Mouse (Mus musculus) midbrain, embryonic 16.5 days (tissue): Measurements from ENCODE around the gene Slc30a10. TPM values are rescaled to one million over a fixed set of nuclear protein-coding genes. Genes with fewer than 3 reads are reported as not detected.

Source experiments
- ATAC-seq: fragments of 200-750 bp; cut with Nextera tagmentation; 2 replicates; pipeline ENCODE4 v1.8.0; 2017; ENCODE audit warnings: moderate TSS enrichment
- H3K27ac ChIP-seq: fragments of 300-500 bp; sonication (generic); 2 replicates; pipeline ENCODE4 v1.5.1; 2014; ENCODE audit warnings: mild to moderate bottlenecking, low read length, mixed read lengths
- H3K27me3 ChIP-seq: fragments of 300-500 bp; sonication (generic); 2 replicates; pipeline ENCODE4 v1.6.1; 2014; ENCODE audit warnings: low read depth, low read length, mixed read lengths; ENCODE audit not compliant: control insufficient read depth, insufficient read depth
- H3K36me3 ChIP-seq: fragments of 300-500 bp; sonication (generic); 2 replicates; pipeline ENCODE4 v1.6.1; 2014; ENCODE audit warnings: mild to moderate bottlenecking, low read length, moderate library complexity, mixed read lengths; ENCODE audit not compliant: control insufficient read depth, insufficient read depth
- H3K4me1 ChIP-seq: fragments of 300-500 bp; sonication (generic); 2 replicates; pipeline ENCODE4 v1.6.1; 2014; ENCODE audit warnings: mild to moderate bottlenecking, low read length, mixed read lengths; ENCODE audit not compliant: control insufficient read depth, insufficient read depth
- H3K4me2 ChIP-seq: fragments of 300-500 bp; sonication (generic); 2 replicates; pipeline ENCODE4 v1.6.1; 2014; ENCODE audit warnings: mild to moderate bottlenecking, low read length, mixed read lengths
- H3K4me3 ChIP-seq: fragments of 300-500 bp; sonication (generic); 2 replicates; pipeline ENCODE4 v1.5.1; 2014; ENCODE audit warnings: low read depth, mild to moderate bottlenecking, low read length, moderate library complexity, mixed read lengths
- H3K9ac ChIP-seq: fragments of 300-500 bp; sonication (generic); 2 replicates; pipeline ENCODE4 v1.6.1; 2014; ENCODE audit warnings: low read depth, low read length, mixed read lengths
- H3K9me3 ChIP-seq: fragments of 300-500 bp; sonication (generic); replicated peaks from 2 replicates; pipeline ENCODE4 v1.6.1; 2014; ENCODE audit warnings: mild to moderate bottlenecking, low read length, mixed read lengths; ENCODE audit not compliant: control insufficient read depth, poor library complexity, severe bottlenecking
- WGBS: fragments of 180-500 bp; shearing (Covaris S2); extraction: QIAGEN DNeasy Blood & Tissue Kit; methylation state at CpG from one replicate; pipeline ENCODE4 v1.1.7; 2014; 5-methylcytosine and 5-hydroxymethylcytosine counted together
- polyA plus RNA-seq: library from polyadenylated mRNA; unstranded; fragments of >200 nt; fragmentation: Nextera tagmentation; extraction: Ambion mirVana; gene quantifications from 2 replicates; pipeline ENCODE4 v1.2.1, GENCODE M21; 2015

Gene Slc30a10
- polyA plus RNA-seq: 6.5 and 7.9 TPM in 2 replicates

GRCm38 (mm10) chr1:185454575-185454954 lies at the start of gene Slc30a10:
Gene Slc30a10, plus strand, starts transcription at chr1:185454848.
- Histone ChIP-seq H3K36me3 (no peaks in the 10 kb centered on the region), H3K27ac (peak within 1 kb of the TSS; percentile 75), H3K4me3 (peak within 1 kb of the TSS; percentile 68), H3K4me2 (peak within 1 kb of the TSS; percentile 83), H3K27me3 (no peaks in the 10 kb centered on the region), H3K9me3 (no peaks in the 10 kb centered on the region), H3K4me1 (peaks cover 11% of the 10 kb centered on the region), H3K9ac (peak within 1 kb of the TSS; percentile 83)
- ATAC-seq: peak; percentile 85
- WGBS: 1% methylated on average over 18 of the region's 18 CpGs

GRCm38 (mm10) chr1:185405921-185406320 lies 48.7 kb upstream of the Slc30a10 start:
- Histone ChIP-seq H3K4me3 (no peak overlapping the region), H3K9me3 (no peaks in the 10 kb centered on the region), H3K27me3 (no peaks in the 10 kb centered on the region), H3K4me1 (no peaks in the 10 kb centered on the region), H3K9ac (no peak overlapping the region), H3K27ac (no peak overlapping the region), H3K4me2 (no peak overlapping the region), H3K36me3 (peaks cover 44% of the 10 kb centered on the region)
- WGBS: 93% methylated on average over 10 of the region's 10 CpGs
- ATAC-seq: no peak

- no peak overlapping the region for H3K27ac ChIP-seq
- no peak for ATAC-seq
- no peak overlapping the region for H3K4me3 ChIP-seq
- 82% methylated on average over 3 of the region's 3 CpGs for WGBS
- no peaks in the 10 kb centered on the region for H3K4me1 ChIP-seq
- H3K36me3 ChIP-seq: peaks cover 47% of the 10 kb centered on the region
- H3K9ac ChIP-seq: no peak overlapping the region
- H3K4me2 ChIP-seq: no peak overlapping the region
- H3K9me3 ChIP-seq: no peaks in the 10 kb centered on the region
- no peaks in the 10 kb centered on the region for H3K27me3 ChIP-seq
Measured at GRCm38 (mm10) chr1:185409831-185410230, 44.8 kb upstream of the Slc30a10 start.

- no peak overlapping the region for H3K4me2 ChIP-seq
- H3K27ac ChIP-seq: no peak overlapping the region
- H3K4me3 ChIP-seq: no peak overlapping the region
- WGBS: 90% methylated on average over 9 of the region's 9 CpGs
- no peak overlapping the region for H3K9ac ChIP-seq
- H3K4me1 ChIP-seq: no peaks in the 10 kb centered on the region
- H3K36me3 ChIP-seq: peaks cover 31% of the 10 kb centered on the region
- no peaks in the 10 kb centered on the region for H3K27me3 ChIP-seq
- ATAC-seq: no peak
- no peaks in the 10 kb centered on the region for H3K9me3 ChIP-seq
Measured at GRCm38 (mm10) chr1:185418011-185418410, 36.6 kb upstream of the Slc30a10 start.

GRCm38 (mm10) chr1:185419805-185420204 lies 34.8 kb upstream of the Slc30a10 start:
- no peak overlapping the region for H3K27ac ChIP-seq
- no peak overlapping the region for H3K4me2 ChIP-seq
- no peaks in the 10 kb centered on the region for H3K27me3 ChIP-seq
- no peak overlapping the region for H3K9ac ChIP-seq
- no peaks in the 10 kb centered on the region for H3K4me1 ChIP-seq
- no peak overlapping the region for H3K4me3 ChIP-seq
- H3K36me3 ChIP-seq: peaks cover 28% of the 10 kb centered on the region
- WGBS: 93% methylated on average over 5 of the region's 5 CpGs
- ATAC-seq: no peak
- H3K9me3 ChIP-seq: no peaks in the 10 kb centered on the region

- H3K4me1 ChIP-seq: no peaks in the 10 kb centered on the region
- H3K4me3 ChIP-seq: no peak overlapping the region
- no peak overlapping the region for H3K27ac ChIP-seq
- WGBS: 95% methylated on average over 6 of the region's 6 CpGs
- H3K27me3 ChIP-seq: no peaks in the 10 kb centered on the region
- H3K36me3 ChIP-seq: peaks cover 31% of the 10 kb centered on the region
- H3K9me3 ChIP-seq: no peaks in the 10 kb centered on the region
- no peak for ATAC-seq
- H3K4me2 ChIP-seq: no peak overlapping the region
- no peak overlapping the region for H3K9ac ChIP-seq
Measured at GRCm38 (mm10) chr1:185420776-185421175, 33.9 kb upstream of the Slc30a10 start.

GRCm38 (mm10) chr1:185426583-185426982 lies 28.1 kb upstream of the Slc30a10 start:
- H3K9me3 ChIP-seq: no peaks in the 10 kb centered on the region
- no peaks in the 10 kb centered on the region for H3K27me3 ChIP-seq
- no peak overlapping the region for H3K4me3 ChIP-seq
- ATAC-seq: no peak
- H3K4me2 ChIP-seq: no peak overlapping the region
- no peaks in the 10 kb centered on the region for H3K4me1 ChIP-seq
- no peak overlapping the region for H3K9ac ChIP-seq
- H3K36me3 ChIP-seq: peaks cover 29% of the 10 kb centered on the region
- H3K27ac ChIP-seq: no peak overlapping the region
- 96% methylated on average over 5 of the region's 5 CpGs for WGBS

GRCm38 (mm10) chr1:185430488-185430887 lies 24.2 kb upstream of the Slc30a10 start:
- no peak for ATAC-seq
- WGBS: 65% methylated on average over 5 of the region's 5 CpGs

GRCm38 (mm10) chr1:185431245-185431997 lies 23.2 kb upstream of the Slc30a10 start:
- Histone ChIP-seq H3K27me3 (no peaks in the 10 kb centered on the region), H3K27ac (no peak overlapping the region), H3K36me3 (peaks cover 19% of the 10 kb centered on the region), H3K9me3 (no peaks in the 10 kb centered on the region), H3K4me2 (no peak overlapping the region), H3K4me3 (no peak overlapping the region), H3K9ac (no peak overlapping the region), H3K4me1 (peaks cover under 1% of the 10 kb centered on the region; the same call in 1 of the 2 replicates)
- 0 out of 2 replicates have a peak, but pooled peaks have one; percentile 14 for ATAC-seq
- 81% methylated on average over 6 of the region's 6 CpGs for WGBS

More at GRCm38 (mm10) chr1:185430488-185430887, 24.2 kb upstream of the Slc30a10 start:
- no peak overlapping the region for H3K4me3 ChIP-seq
- no peaks in the 10 kb centered on the region for H3K27me3 ChIP-seq
- H3K9ac ChIP-seq: no peak overlapping the region
- H3K9me3 ChIP-seq: no peaks in the 10 kb centered on the region
- H3K36me3 ChIP-seq: peaks cover 19% of the 10 kb centered on the region
- H3K4me2 ChIP-seq: no peak overlapping the region
- no peak overlapping the region for H3K27ac ChIP-seq
- no peaks in the 10 kb centered on the region for H3K4me1 ChIP-seq
